ENCODE assay signal across 8 mouse cellular contexts in the genomic region with DNA sequence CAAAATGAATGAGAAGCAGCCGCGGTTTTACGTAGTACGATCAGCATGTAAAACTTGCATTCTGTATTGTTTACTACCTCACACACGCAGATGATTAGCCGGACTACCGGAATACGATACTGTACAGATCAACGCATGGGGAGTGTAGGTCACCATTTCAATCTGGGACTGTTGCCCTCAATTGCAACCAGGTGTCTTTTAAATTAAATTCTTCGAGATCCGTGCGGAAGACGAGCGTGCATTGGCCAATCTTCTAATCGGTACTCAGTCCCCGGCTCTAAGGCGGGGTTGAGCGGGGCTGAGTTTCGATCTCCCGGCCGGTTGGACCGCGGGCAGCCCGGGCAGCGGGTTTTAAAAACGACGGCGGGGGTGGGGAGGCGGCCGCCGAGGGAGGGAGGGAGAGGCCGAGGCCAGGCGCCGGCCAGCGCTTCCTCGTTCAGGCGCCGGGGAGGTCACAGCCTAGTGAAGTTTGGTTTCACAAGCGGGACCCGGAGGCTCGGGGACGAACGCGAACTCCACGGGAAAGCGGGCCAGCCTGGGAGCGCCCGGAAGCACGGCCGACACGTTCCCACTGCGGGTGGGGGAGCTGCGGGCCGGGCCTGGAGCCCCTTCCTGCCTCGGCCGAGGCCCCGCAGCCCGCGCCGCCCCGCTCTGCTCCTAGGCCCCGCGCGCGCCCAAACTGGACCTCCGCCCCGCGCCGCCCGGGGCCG. TPM values are rescaled to one million over a fixed set of nuclear protein-coding genes. Genes with fewer than 3 reads are reported as not detected.
DNase-seq lines count a peak whose midpoint lies in the region; ATAC-seq and TF ChIP-seq lines count a peak whose summit lies in the region.

No protein-coding gene starts in this region.

- TF ChIP-seq EP300 in MEL (IDR thresholded peaks at IDR 0.05; ENCODE audit: low read depth in 1 of 2, low read length in 2 of 2): 0 out of 4 replicates have a peak, but pooled peaks of 1 of the 2 experiments have one; percentile 4

- H3K4me1 ChIP-seq in MEL (ENCODE audit: control insufficient read depth in 1 of 2, insufficient read depth in 2 of 2, low read length in 2 of 2): peaks cover 35% of the 10 kb centered on the region in 2 experiments
- peaks cover 6% of the 10 kb centered on the region; the same call in 1 of the 2 replicates for H3K4me1 ChIP-seq in forebrain, embryonic 14.5 days (ENCODE audit: control insufficient read depth, insufficient read depth, low read length)

- no peaks in the 10 kb centered on the region for H3K9me3 ChIP-seq in MEL (replicated peaks; ENCODE audit: insufficient read depth, low read length)
- no peaks in the 10 kb centered on the region for H3K9me3 ChIP-seq in forebrain, embryonic 14.5 days (replicated peaks; ENCODE audit: control insufficient read depth, low read length)

- peak overlapping the region; percentile 98 for H3K9ac ChIP-seq in MEL (ENCODE audit: control insufficient read depth, low read depth, low read length, poor library complexity, severe bottlenecking)
- peak overlapping the region; percentile 85 for H3K9ac ChIP-seq in forebrain, embryonic 14.5 days (ENCODE audit: low read length)

- WGBS in forebrain, embryonic 14.5 days: under 1% methylated on average over 44 of the region's 71 CpGs

- peak; percentile 83 for DNase-seq in MEL (ENCODE audit: low read depth, low spot score)
- peak; percentile 65 for DNase-seq in cerebellum, adult 11 months
- peak; percentile 46 for DNase-seq in forebrain, embryonic 14.5 days (ENCODE audit: low spot score)
- DNase-seq in heart, postnatal 25 days (ENCODE audit: low spot score): peak; percentile 54
- DNase-seq in layer of hippocampus, adult 2 months (ENCODE audit: low spot score in 2 of 2): peak in 1 of 2 experiments; percentile 24
- peak; percentile 70 for DNase-seq in lung, postnatal 14 days
- DNase-seq in ovary, postnatal 36 days (ENCODE audit: low spot score): peak; percentile 70
- DNase-seq in thymus, postnatal 14 days: peak; percentile 78

- H3K79me2 ChIP-seq in MEL (ENCODE audit: control insufficient read depth, insufficient read depth, low read length, poor library complexity): peaks cover 60% of the 10 kb centered on the region

- H3K4me2 ChIP-seq in forebrain, embryonic 14.5 days (ENCODE audit: low read length): peak overlapping the region; percentile 71

- no peak for TF ChIP-seq CTCF in MEL (IDR thresholded peaks at IDR 0.05 in 2 of 3, conservative IDR thresholded peaks at IDR 0.05 in 1 of 3; ENCODE audit: control insufficient read depth in 1 of 3, insufficient read depth in 1 of 3, low read depth in 2 of 3, low read length in 3 of 3, poor library complexity in 1 of 3, severe bottlenecking in 1 of 3)
- TF ChIP-seq CTCF in layer of hippocampus, adult 2 months (conservative IDR thresholded peaks at IDR 0.05): no peak

- intact Hi-C loops in heart, postnatal 25 days (cut with DNase I): loop anchor here (5.0 kb wide), 1 partner anchor 173 kb away; the partner anchor contains the start of gene Arid2

- H3K4me3 ChIP-seq in MEL (ENCODE audit: control insufficient read depth in 1 of 2, insufficient read depth in 1 of 2, low read depth in 2 of 2, low read length in 2 of 2): peak overlapping the region; percentile 74 to 83
- H3K4me3 ChIP-seq in forebrain, embryonic 14.5 days (ENCODE audit: low read depth, low read length): peak overlapping the region; percentile 83
- H3K4me3 ChIP-seq in layer of hippocampus, adult 2 months: peak overlapping the region; percentile 85

- peak in 1 of 2 experiments; percentile 36; a peak in 1 of 4 replicates for TF ChIP-seq POLR2A in MEL (IDR thresholded peaks at IDR 0.05; ENCODE audit: control insufficient read depth in 1 of 2, insufficient read depth in 1 of 2, low read depth in 1 of 2, low read length in 2 of 2, poor library complexity in 1 of 2)

- H3K27ac ChIP-seq in MEL (ENCODE audit: control insufficient read depth, low read depth, low read length): peak overlapping the region; percentile 87
- peak overlapping the region; percentile 97 for H3K27ac ChIP-seq in forebrain, embryonic 14.5 days (ENCODE audit: low read depth, low read length)
- peak overlapping the region; percentile 97 for H3K27ac ChIP-seq in layer of hippocampus, adult 2 months

- H3K36me3 ChIP-seq in MEL (ENCODE audit: control insufficient read depth in 1 of 2, insufficient read depth in 2 of 2, low read length in 2 of 2): peaks cover 4 to 52% of the 10 kb centered on the region in 2 experiments; a peak in 3 of 4 replicates
- H3K36me3 ChIP-seq in forebrain, embryonic 14.5 days (ENCODE audit: control insufficient read depth, insufficient read depth, low read length): no peaks in the 10 kb centered on the region

- no peak for TF ChIP-seq RAD21 in MEL (IDR thresholded peaks at IDR 0.05; ENCODE audit: low read depth, low read length)

- peak; percentile 44 for ATAC-seq in forebrain, embryonic 14.5 days

- H3K27me3 ChIP-seq in MEL (ENCODE audit: control insufficient read depth in 1 of 2, insufficient read depth in 2 of 2, low read length in 2 of 2): no peaks in the 10 kb centered on the region
- H3K27me3 ChIP-seq in forebrain, embryonic 14.5 days (replicated peaks; ENCODE audit: control insufficient read depth, insufficient read depth, low read length): no peaks in the 10 kb centered on the region

TF ChIP-seq in MEL, 35 proteins besides CTCF, POLR2A, EP300 and RAD21:
- TF ChIP-seq HCFC1 (IDR thresholded peaks at IDR 0.05; ENCODE audit: low read depth, low read length) (no peak), MYC (IDR thresholded peaks at IDR 0.05; ENCODE audit: low read depth, low read length) (0 out of 2 replicates have a peak, but pooled peaks have one; percentile 56), TBP (IDR thresholded peaks at IDR 0.05; ENCODE audit: low read depth, low read length) (peak; percentile 53), USF1 (IDR thresholded peaks at IDR 0.05; ENCODE audit: low read depth, low read length) (no peak), TCF12 (IDR thresholded peaks at IDR 0.05; ENCODE audit: low read depth, low read length) (peak; percentile 35; the same call in 1 of the 2 replicates), GABPA (IDR thresholded peaks at IDR 0.05; ENCODE audit: low read depth, low read length) (no peak), SIN3A (IDR thresholded peaks at IDR 0.05; ENCODE audit: low read length) (peak; percentile 91), ZNF384 (IDR thresholded peaks at IDR 0.05; ENCODE audit: low read depth, low read length) (no peak), GATA1 (IDR thresholded peaks at IDR 0.05; ENCODE audit: low read depth, low read length) (peak; percentile 10; the same call in 1 of the 2 replicates), MAZ (IDR thresholded peaks at IDR 0.05; ENCODE audit: low read depth, low read length) (peak; percentile 32; the same call in 1 of the 2 replicates), MXI1 (IDR thresholded peaks at IDR 0.05; ENCODE audit: low read depth, low read length) (peak; percentile 90), SMC3 (IDR thresholded peaks at IDR 0.05; ENCODE audit: low read depth, low read length) (no peak), UBTF (IDR thresholded peaks at IDR 0.05; ENCODE audit: borderline replicate concordance, insufficient read depth, low read depth, low read length) (peak; percentile 95), CHD1 (IDR thresholded peaks at IDR 0.05; ENCODE audit: low read depth, low read length) (peak; percentile 24; the same call in 1 of the 2 replicates), MAX (IDR thresholded peaks at IDR 0.05; ENCODE audit: low read length) (peak; percentile 71), ELF1 (IDR thresholded peaks at IDR 0.05; ENCODE audit: low read depth, low read length) (0 out of 2 replicates have a peak, but pooled peaks have one; percentile 3), RCOR1 (IDR thresholded peaks at IDR 0.05; ENCODE audit: low read depth, low read length) (peak; percentile 31; the same call in 1 of the 2 replicates)

RNA-seq across cellular contexts. Expression of gene Scaf11, which starts 0.7 kb away (rescaled TPM):
- 137 and 156 TPM in 2 replicates for total RNA-seq in MEL (2012; rRNA removed)
- polyA plus RNA-seq in MEL (2012; ENCODE audit: insufficient read depth in 1 of 2, insufficient read length in 2 of 2, low read depth in 1 of 2, low replicate concordance in 2 of 2, missing spikeins in 1 of 2): 100 to 1,000 TPM; 165 to 242 TPM
- 50.1 and 55.7 TPM in 2 replicates for polyA plus RNA-seq in forebrain, embryonic 14.5 days (2014; fragmentation: Nextera tagmentation; extraction: Ambion mirVana)
- total RNA-seq in heart, postnatal 25 days (2021): 10 to 100 TPM; 39.8 to 47.1 TPM
- total RNA-seq in layer of hippocampus, adult 2 months (2021): 10 to 100 TPM; 55.8 to 57.8 TPM
